Mouse (Mus musculus): ENCODE measurements around the gene Itga7. TPM values are rescaled to one million over a fixed set of nuclear protein-coding genes. Genes with fewer than 3 reads are reported as not detected.

The Itga7 gene
- polyA plus RNA-seq, 1 experiment from 2014 or later: 8.9 TPM

Other genes with a start within 250 kb of the Itga7 start
- 113 and 121 TPM in 2 replicates for gene Rab5b, start 237.6 kb upstream of the Itga7 start, polyA plus RNA-seq (2015; fragmentation: Nextera tagmentation; extraction: Ambion mirVana)
- gene Pmel, start 229.6 kb upstream of the Itga7 start, polyA plus RNA-seq (2015; fragmentation: Nextera tagmentation; extraction: Ambion mirVana): 0.62 and 1.1 TPM in 2 replicates
- 22.4 and 23.5 TPM in 2 replicates for gene Cdk2, start 228.8 kb upstream of the Itga7 start, polyA plus RNA-seq (2015; fragmentation: Nextera tagmentation; extraction: Ambion mirVana)
- 7.7 and 8.9 TPM in 2 replicates for gene Dgka, start 189.0 kb upstream of the Itga7 start, polyA plus RNA-seq (2015; fragmentation: Nextera tagmentation; extraction: Ambion mirVana)
- 44.5 and 47.0 TPM in 2 replicates for gene Pym1, start 185.9 kb upstream of the Itga7 start, polyA plus RNA-seq (2015; fragmentation: Nextera tagmentation; extraction: Ambion mirVana)
- gene Mmp19, start 142.9 kb upstream of the Itga7 start, polyA plus RNA-seq (2015; fragmentation: Nextera tagmentation; extraction: Ambion mirVana): 0.73 and 0.98 TPM in 2 replicates
- 50.5 and 51.9 TPM in 2 replicates for gene Dnajc14, start 129.8 kb upstream of the Itga7 start, polyA plus RNA-seq (2015; fragmentation: Nextera tagmentation; extraction: Ambion mirVana)
- 17.0 and 19.9 TPM in 2 replicates for gene Tmem198b, start 129.4 kb upstream of the Itga7 start, polyA plus RNA-seq (2015; fragmentation: Nextera tagmentation; extraction: Ambion mirVana)
- 146 and 151 TPM in 2 replicates for gene Sarnp, start 116.5 kb upstream of the Itga7 start, polyA plus RNA-seq (2015; fragmentation: Nextera tagmentation; extraction: Ambion mirVana)
- gene Ormdl2, start 112.2 kb upstream of the Itga7 start, polyA plus RNA-seq (2015; fragmentation: Nextera tagmentation; extraction: Ambion mirVana): 28.1 and 28.8 TPM in 2 replicates
- 8.6 and 8.9 TPM in 2 replicates for gene Gdf11, start 42.1 kb upstream of the Itga7 start, polyA plus RNA-seq (2015; fragmentation: Nextera tagmentation; extraction: Ambion mirVana)
- gene Cd63, start 32.8 kb upstream of the Itga7 start, polyA plus RNA-seq (2015; fragmentation: Nextera tagmentation; extraction: Ambion mirVana): 262 and 274 TPM in 2 replicates
- gene Rdh5, start 10.9 kb upstream of the Itga7 start, polyA plus RNA-seq (2015; fragmentation: Nextera tagmentation; extraction: Ambion mirVana): 20.9 and 22.1 TPM in 2 replicates
- gene Bloc1s1, start 9.8 kb upstream of the Itga7 start, polyA plus RNA-seq (2015; fragmentation: Nextera tagmentation; extraction: Ambion mirVana): 266 and 268 TPM in 2 replicates
- gene Mettl7b, start 27.2 kb downstream of the Itga7 start, polyA plus RNA-seq (2015; fragmentation: Nextera tagmentation; extraction: Ambion mirVana): not detected in 2 replicates
- gene Olfr9, start 55.6 kb downstream of the Itga7 start, polyA plus RNA-seq (2015; fragmentation: Nextera tagmentation; extraction: Ambion mirVana): not detected in 2 replicates
- gene Olfr763, start 77.0 kb downstream of the Itga7 start, polyA plus RNA-seq (2015; fragmentation: Nextera tagmentation; extraction: Ambion mirVana): not detected in 2 replicates
- gene Olfr764-ps1, start 106.1 kb downstream of the Itga7 start, polyA plus RNA-seq (2015; fragmentation: Nextera tagmentation; extraction: Ambion mirVana): not detected in 2 replicates
- gene Olfr765, start 116.2 kb downstream of the Itga7 start, polyA plus RNA-seq (2015; fragmentation: Nextera tagmentation; extraction: Ambion mirVana): not detected in 2 replicates
- gene Olfr766-ps1, start 135.2 kb downstream of the Itga7 start, polyA plus RNA-seq (2015; fragmentation: Nextera tagmentation; extraction: Ambion mirVana): not detected in 2 replicates
- gene Olfr767, start 149.1 kb downstream of the Itga7 start, polyA plus RNA-seq (2015; fragmentation: Nextera tagmentation; extraction: Ambion mirVana): not detected in 2 replicates
- gene Olfr768, start 165.6 kb downstream of the Itga7 start, polyA plus RNA-seq (2015; fragmentation: Nextera tagmentation; extraction: Ambion mirVana): not detected in 2 replicates
- gene Olfr769, start 184.0 kb downstream of the Itga7 start, polyA plus RNA-seq (2015; fragmentation: Nextera tagmentation; extraction: Ambion mirVana): not detected in 2 replicates
- not detected in 2 replicates for gene Olfr770, start 205.2 kb downstream of the Itga7 start, polyA plus RNA-seq (2015; fragmentation: Nextera tagmentation; extraction: Ambion mirVana)
- not detected in 2 replicates for gene Olfr771, start 230.9 kb downstream of the Itga7 start, polyA plus RNA-seq (2015; fragmentation: Nextera tagmentation; extraction: Ambion mirVana)
- gene Olfr772, start 244.1 kb downstream of the Itga7 start, polyA plus RNA-seq (2015; fragmentation: Nextera tagmentation; extraction: Ambion mirVana): not detected in 2 replicates